ENCODE assay signal across 29 mouse cellular contexts in the genomic region with DNA sequence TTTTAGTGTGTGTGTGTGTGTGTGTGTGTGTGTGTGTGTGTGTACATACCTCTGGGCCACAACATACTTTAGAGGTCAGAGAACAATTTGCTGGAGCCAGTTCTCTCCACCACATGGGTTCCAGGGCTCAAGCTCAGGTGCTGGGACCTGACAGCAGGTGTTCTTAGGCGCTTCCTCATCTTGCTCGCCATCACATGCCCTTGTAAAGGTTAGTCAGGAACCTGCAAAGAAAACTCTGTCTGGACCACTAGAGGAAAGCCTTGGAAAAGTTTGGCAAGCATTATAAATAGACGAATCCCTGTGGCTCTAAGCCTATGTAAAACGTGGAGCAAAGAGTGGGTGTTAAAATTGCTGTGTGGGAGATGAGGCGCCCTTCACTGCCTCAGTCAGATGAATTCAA. TPM values are rescaled to one million over a fixed set of nuclear protein-coding genes. Genes with fewer than 3 reads are reported as not detected.
DNase-seq lines count a peak whose midpoint lies in the region; ATAC-seq and TF ChIP-seq lines count a peak whose summit lies in the region.
"Had no signal": no experiment of that assay in that cellular context is flagged by ENCODE, and none has a peak within 500 bp of the region (broad histone marks: within the 10 kb centered on the region; RNA-seq: fewer than 3 reads in every experiment).

No protein-coding gene starts in this region.

- no peaks in the 10 kb centered on the region for H3K27me3 ChIP-seq in forebrain, postnatal 0 days (ENCODE audit: insufficient read depth, low read length)
- H3K27me3 ChIP-seq: CH12.LX had no signal

- H3K4me1 ChIP-seq in forebrain, postnatal 0 days (ENCODE audit: insufficient read depth), result no peaks in the 10 kb centered on the region

- no peaks in the 10 kb centered on the region for H3K36me3 ChIP-seq in forebrain, postnatal 0 days (ENCODE audit: insufficient read depth)
- H3K36me3 ChIP-seq: G1E had no signal

- 67% methylated on average over 5 of the region's 5 CpGs for WGBS in forebrain, postnatal 0 days

- no peak overlapping the region for H3K4me3 ChIP-seq in forebrain, postnatal 0 days (ENCODE audit: low read depth, low read length)

- ATAC-seq in forebrain, postnatal 0 days, result no peak
- ATAC-seq: activated CD4-positive, CD25-positive, alpha-beta regulatory T cell, adult 4 months; CD4-positive, CD25-positive, alpha-beta regulatory T cell, adult 4 months; Patski had no signal

- no peak overlapping the region for H3K27ac ChIP-seq in forebrain, postnatal 0 days (ENCODE audit: low read depth, low read length)

- no peak for TF ChIP-seq CTCF in forebrain, postnatal 0 days (IDR thresholded peaks at IDR 0.05; ENCODE audit: low read depth)

- H3K9ac ChIP-seq in forebrain, postnatal 0 days, result no peak overlapping the region

- H3K4me2 ChIP-seq in forebrain, postnatal 0 days (ENCODE audit: low read depth), result no peak overlapping the region

- peak; percentile 65 for DNase-seq in ES-CJ7 (ENCODE audit: low read depth, low spot score)
- DNase-seq in R1 (ENCODE audit: low read depth, low spot score), result peak; percentile 57
- peak; percentile 57 for DNase-seq in brain, adult 2 months (ENCODE audit: low read depth, low spot score)
- no peak for DNase-seq in neural tube, embryonic 10.5 days (ENCODE audit: extremely low spot score, low spot score)
- DNase-seq in thymus, postnatal 10 days (ENCODE audit: low spot score in 2 of 2), result no peak
- no peak for DNase-seq in forebrain, postnatal 0 days
- DNase-seq: adrenal gland, adult 2 months; adrenal gland, adult 8-10 months; adrenal gland, postnatal 10 days; adrenal gland, postnatal 14 days; adrenal gland, postnatal 25 days; adrenal gland, postnatal 36 days; B cell, adult 2 months; cerebellum, adult 11 months; cerebellum, adult 11-12 months; cerebellum, adult 18-20 months; cerebellum, adult 2 months; cerebellum, adult 8-10 months; cerebellum, adult 9-10 months had no signal

- no peaks in the 10 kb centered on the region for H3K9me3 ChIP-seq in forebrain, postnatal 0 days (ENCODE audit: low read length)

RNA-seq across cellular contexts. Expression of gene Zfp42, which starts 31.8 kb away (rescaled TPM):
- not detected in 2 replicates for total RNA-seq in forebrain, postnatal 0 days (2014; rRNA removed)
- not detected in 2 replicates for polyA plus RNA-seq in forebrain, postnatal 0 days (2015; fragmentation: Nextera tagmentation; extraction: Ambion mirVana)
- total RNA-seq: adrenal gland, adult 18-20 months; adrenal gland, adult 2 months; adrenal gland, adult 8-10 months; adrenal gland, postnatal 10 days; adrenal gland, postnatal 14 days; adrenal gland, postnatal 25 days; adrenal gland, postnatal 36 days; adrenal gland, postnatal 4 days; CH12.LX; G1E; MEL had no signal
- polyA plus RNA-seq: activated CD4-positive, CD25-positive, alpha-beta regulatory T cell, adult 4 months; adrenal gland, adult 2 months; brain, embryonic 14.5 days; C2C12; CD4-positive, CD25-positive, alpha-beta regulatory T cell, adult 4 months; cerebellum, adult 2 months; G1E had no signal

Comparison
In these comparisons a context has a peak if more than half of its experiments do, and no peak if none do; other contexts are left out.
1. DNase-seq: peak in ES-CJ7 (single experiment), R1 (single experiment) and brain, adult 2 months (single experiment); none in neural tube, embryonic 10.5 days (single experiment), thymus, postnatal 10 days (0 of 2) and forebrain, postnatal 0 days (single experiment).